Mouse (Mus musculus): ENCODE results near the gene Dpep2nb.

Dpep2nb gene

GRCm38 (mm10) chr8:105959350-105959749, 46.4 kb downstream of the Dpep2nb start:
- peak; percentile 95 for DNase-seq (ENCODE audit: low spot score)

- no peak for DNase-seq (ENCODE audit: low spot score)
Measured at GRCm38 (mm10) chr8:105957813-105958212, 48.0 kb downstream of the Dpep2nb start.

GRCm38 (mm10) chr8:105956556-105956955, 49.2 kb downstream of the Dpep2nb start:
- DNase-seq (ENCODE audit: low spot score), result no peak

- peak; percentile 40 for DNase-seq (ENCODE audit: low spot score)
Measured at GRCm38 (mm10) chr8:105951057-105951659, 54.6 kb downstream of the Dpep2nb start.

- peak; percentile 56 for DNase-seq (ENCODE audit: low spot score)
Measured at GRCm38 (mm10) chr8:105949350-105949749, 56.4 kb downstream of the Dpep2nb start.
